Mouse (Mus musculus): ENCODE measurements at regions not wholly inside any gene's neighbourhood (a gene's known extent, or its start where the extent isn't known, plus 50 kb on each side); places are given as distances from the start of the nearest gene placed in this dataset.

DNA sequence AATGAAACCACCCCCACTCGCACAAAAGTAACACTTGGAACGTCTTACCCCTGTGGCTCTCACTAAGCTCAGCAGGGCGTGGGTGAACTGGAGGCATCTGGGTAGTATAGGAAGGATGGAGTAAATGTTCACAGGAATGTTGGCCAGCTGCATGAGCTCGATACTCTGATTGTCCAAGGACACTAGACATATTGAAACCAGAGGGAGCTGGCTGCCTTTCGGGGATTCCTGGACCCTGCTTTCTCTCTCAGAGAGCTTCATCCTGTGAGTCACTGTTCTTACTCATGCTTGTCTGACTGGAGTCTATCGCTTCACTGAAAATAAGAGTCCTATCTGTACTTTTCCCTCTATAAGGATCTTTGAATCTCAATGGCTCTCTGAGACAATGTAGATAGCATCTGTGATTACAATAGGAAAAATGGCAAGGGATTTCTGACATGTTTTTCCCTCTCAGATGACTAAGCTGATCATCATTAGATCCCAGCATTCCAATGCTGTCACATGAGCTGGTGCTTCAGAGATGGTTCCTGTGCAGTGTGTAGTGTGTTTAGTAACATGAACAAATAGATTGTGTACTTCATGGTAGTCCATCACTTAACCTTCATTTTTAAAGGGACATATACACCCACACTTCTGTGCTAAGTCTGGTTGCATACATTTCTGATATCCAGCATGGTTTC lies 485.2 kb upstream of the Fam92a start:
- Histone ChIP-seq H3K4me1 (ENCODE audit: control insufficient read depth, insufficient read depth, low read length) (no peaks in the 10 kb centered on the region), H3K27me3 (ENCODE audit: control insufficient read depth, insufficient read depth, low read length, poor library complexity, severe bottlenecking) (no peaks in the 10 kb centered on the region), H3K9me3 (replicated peaks; ENCODE audit: control insufficient read depth, insufficient read depth, low read length, poor library complexity, severe bottlenecking) (no peaks in the 10 kb centered on the region), H3K27ac (ENCODE audit: insufficient read depth, low read length) (no peak overlapping the region), H3K4me3 (ENCODE audit: low read depth, low read length) (no peak overlapping the region), H3K9ac (ENCODE audit: low read depth, poor library complexity, severe bottlenecking) (no peak overlapping the region), H3K36me3 (ENCODE audit: control insufficient read depth, insufficient read depth, low read length, poor library complexity, severe bottlenecking) (no peaks in the 10 kb centered on the region)
- TF ChIP-seq CTCF (IDR thresholded peaks at IDR 0.05; ENCODE audit: low read depth, low read length) (no peak), POLR2A (IDR thresholded peaks at IDR 0.05; ENCODE audit: insufficient read depth, low read length) (no peak), EP300 (IDR thresholded peaks at IDR 0.05; ENCODE audit: insufficient read depth, low read depth, low read length) (no peak)

DNA sequence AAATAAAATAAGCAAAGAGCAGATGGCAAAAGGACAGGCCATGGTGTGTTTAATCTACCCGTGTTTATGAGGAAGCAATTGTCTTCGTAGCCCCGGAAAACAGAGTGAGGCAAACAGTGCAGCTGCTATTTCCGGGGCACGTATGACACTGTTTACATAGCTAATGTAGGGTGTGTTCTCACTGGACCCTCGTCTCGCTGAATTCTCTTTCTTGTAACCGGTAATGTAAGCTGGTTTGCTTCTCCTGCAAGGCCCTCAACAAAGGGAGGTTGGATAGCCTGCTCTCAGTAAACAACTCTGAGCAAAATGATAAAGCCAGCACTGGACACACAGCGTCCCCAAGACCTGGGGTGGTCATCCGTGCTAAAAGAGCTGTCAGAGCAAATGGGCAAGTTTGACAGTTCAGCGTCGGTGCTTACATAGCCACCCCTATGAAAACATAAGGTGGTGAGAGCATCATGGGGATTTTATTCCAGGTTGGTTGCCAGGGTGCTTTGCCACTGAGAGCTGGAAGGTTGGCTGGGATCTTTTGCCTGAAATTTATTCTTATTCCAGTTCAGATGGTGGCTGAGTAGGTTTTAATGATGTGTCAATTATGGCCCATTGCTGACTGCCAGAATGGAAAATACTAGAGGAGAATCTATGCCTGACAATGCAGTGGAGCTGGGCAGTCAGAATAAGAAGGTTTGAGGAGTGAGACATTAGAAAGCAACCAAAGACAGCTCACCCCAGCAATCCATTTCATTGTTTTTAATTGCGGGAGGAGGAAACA lies 483.8 kb upstream of the Fam92a start:
- H3K36me3 ChIP-seq (ENCODE audit: control insufficient read depth, insufficient read depth, low read length, poor library complexity, severe bottlenecking), result no peaks in the 10 kb centered on the region
- no peaks in the 10 kb centered on the region for H3K9me3 ChIP-seq (replicated peaks; ENCODE audit: control insufficient read depth, insufficient read depth, low read length, poor library complexity, severe bottlenecking)
- TF ChIP-seq EP300 (IDR thresholded peaks at IDR 0.05; ENCODE audit: insufficient read depth, low read depth, low read length), result no peak
- no peak overlapping the region for H3K27ac ChIP-seq (ENCODE audit: insufficient read depth, low read length)
- no peak overlapping the region for H3K4me3 ChIP-seq (ENCODE audit: low read depth, low read length)
- H3K9ac ChIP-seq (ENCODE audit: low read depth, poor library complexity, severe bottlenecking), result no peak overlapping the region
- H3K27me3 ChIP-seq (ENCODE audit: control insufficient read depth, insufficient read depth, low read length, poor library complexity, severe bottlenecking), result no peaks in the 10 kb centered on the region
- H3K4me1 ChIP-seq (ENCODE audit: control insufficient read depth, insufficient read depth, low read length), result no peaks in the 10 kb centered on the region

- H3K4me3 ChIP-seq (ENCODE audit: low read depth, low read length), result no peak overlapping the region
- no peaks in the 10 kb centered on the region for H3K9me3 ChIP-seq (replicated peaks; ENCODE audit: control insufficient read depth, insufficient read depth, low read length, poor library complexity, severe bottlenecking)
- H3K9ac ChIP-seq (ENCODE audit: low read depth, poor library complexity, severe bottlenecking), result no peak overlapping the region
- no peak overlapping the region for H3K27ac ChIP-seq (ENCODE audit: insufficient read depth, low read length)
- no peaks in the 10 kb centered on the region for H3K4me1 ChIP-seq (ENCODE audit: control insufficient read depth, insufficient read depth, low read length)
- TF ChIP-seq EP300 (IDR thresholded peaks at IDR 0.05; ENCODE audit: insufficient read depth, low read depth, low read length) (no peak), CTCF (IDR thresholded peaks at IDR 0.05; ENCODE audit: low read depth, low read length) (no peak), POLR2A (IDR thresholded peaks at IDR 0.05; ENCODE audit: insufficient read depth, low read length) (no peak)
- H3K36me3 ChIP-seq (ENCODE audit: control insufficient read depth, insufficient read depth, low read length, poor library complexity, severe bottlenecking), result no peaks in the 10 kb centered on the region
- H3K27me3 ChIP-seq (ENCODE audit: control insufficient read depth, insufficient read depth, low read length, poor library complexity, severe bottlenecking), result no peaks in the 10 kb centered on the region
Measured at GRCm38 (mm10) chr4:12654568-12655456, 483.0 kb upstream of the Fam92a start.

- H3K4me3 ChIP-seq (ENCODE audit: low read depth, low read length), result no peak overlapping the region
- H3K36me3 ChIP-seq (ENCODE audit: control insufficient read depth, insufficient read depth, low read length, poor library complexity, severe bottlenecking), result no peaks in the 10 kb centered on the region
- no peak overlapping the region for H3K27ac ChIP-seq (ENCODE audit: insufficient read depth, low read length)
- no peaks in the 10 kb centered on the region for H3K9me3 ChIP-seq (replicated peaks; ENCODE audit: control insufficient read depth, insufficient read depth, low read length, poor library complexity, severe bottlenecking)
- H3K4me1 ChIP-seq (ENCODE audit: control insufficient read depth, insufficient read depth, low read length), result no peaks in the 10 kb centered on the region
- no peak overlapping the region for H3K9ac ChIP-seq (ENCODE audit: low read depth, poor library complexity, severe bottlenecking)
- H3K27me3 ChIP-seq (ENCODE audit: control insufficient read depth, insufficient read depth, low read length, poor library complexity, severe bottlenecking), result no peaks in the 10 kb centered on the region
- TF ChIP-seq EP300 (IDR thresholded peaks at IDR 0.05; ENCODE audit: insufficient read depth, low read depth, low read length) (no peak), CTCF (IDR thresholded peaks at IDR 0.05; ENCODE audit: low read depth, low read length) (no peak), POLR2A (IDR thresholded peaks at IDR 0.05; ENCODE audit: insufficient read depth, low read length) (no peak)
Measured at GRCm38 (mm10) chr4:12647732-12648131, 475.9 kb upstream of the Fam92a start.

- Histone ChIP-seq H3K4me1 (ENCODE audit: control insufficient read depth, insufficient read depth, low read length) (no peaks in the 10 kb centered on the region), H3K36me3 (ENCODE audit: control insufficient read depth, insufficient read depth, low read length, poor library complexity, severe bottlenecking) (no peaks in the 10 kb centered on the region), H3K27me3 (ENCODE audit: control insufficient read depth, insufficient read depth, low read length, poor library complexity, severe bottlenecking) (no peaks in the 10 kb centered on the region), H3K27ac (ENCODE audit: insufficient read depth, low read length) (no peak overlapping the region), H3K4me3 (ENCODE audit: low read depth, low read length) (no peak overlapping the region), H3K9me3 (replicated peaks; ENCODE audit: control insufficient read depth, insufficient read depth, low read length, poor library complexity, severe bottlenecking) (no peaks in the 10 kb centered on the region), H3K9ac (ENCODE audit: low read depth, poor library complexity, severe bottlenecking) (no peak overlapping the region)
- TF ChIP-seq POLR2A (IDR thresholded peaks at IDR 0.05; ENCODE audit: insufficient read depth, low read length), result no peak
- no peak for TF ChIP-seq CTCF (IDR thresholded peaks at IDR 0.05; ENCODE audit: low read depth, low read length)
- no peak for TF ChIP-seq EP300 (IDR thresholded peaks at IDR 0.05; ENCODE audit: insufficient read depth, low read depth, low read length)
Measured at GRCm38 (mm10) chr4:12642525-12642928, 470.7 kb upstream of the Fam92a start.

All from ES-Bruce4 (cell line).